ENCODE assay signal across 8 mouse cellular contexts in the genomic region with DNA sequence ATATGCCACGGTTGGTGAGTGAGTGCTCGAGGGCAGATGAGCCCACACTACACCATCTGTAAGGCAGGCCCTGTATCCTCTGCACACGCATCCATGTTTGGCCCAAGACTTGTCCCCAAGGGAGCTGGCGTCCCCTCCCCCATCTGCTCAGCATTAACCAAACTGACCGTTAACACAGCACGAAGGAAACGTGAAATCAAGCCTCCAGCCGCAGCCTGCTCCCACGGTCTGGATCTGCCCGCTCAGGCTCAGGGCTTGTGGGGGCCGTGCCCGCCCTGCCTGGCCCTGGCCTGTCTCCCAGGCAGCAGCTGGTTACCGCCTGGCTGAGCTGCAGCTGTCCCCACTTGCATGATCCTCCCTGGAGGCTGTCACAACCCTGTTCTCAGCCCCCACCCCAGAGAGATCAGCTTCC. TPM values are rescaled to one million over a fixed set of nuclear protein-coding genes. Genes with fewer than 3 reads are reported as not detected.
DNase-seq lines count a peak whose midpoint lies in the region; ATAC-seq and TF ChIP-seq lines count a peak whose summit lies in the region.
"Had no signal": no experiment of that assay in that cellular context is flagged by ENCODE, and none has a peak within 500 bp of the region (broad histone marks: within the 10 kb centered on the region; RNA-seq: fewer than 3 reads in every experiment).

No protein-coding gene starts in this region.

- peak overlapping the region; percentile 62 for H3K4me3 ChIP-seq in E14TG2a.4 (replicated peaks; ENCODE audit: low read length)
- H3K4me3 ChIP-seq in heart, embryonic 14.5 days (ENCODE audit: control insufficient read depth in 1 of 2, insufficient read depth in 1 of 2, low read depth in 1 of 2, low read length in 2 of 2), result no peak overlapping the region
- no peak overlapping the region for H3K4me3 ChIP-seq in kidney, postnatal 0 days (replicated peaks; ENCODE audit: low read depth, low read length)
- H3K4me3 ChIP-seq: liver, embryonic 15.5 days had no signal

- peaks cover 4% of the 10 kb centered on the region for H3K9me3 ChIP-seq in E14TG2a.4 (ENCODE audit: low read length)
- 0 out of 2 replicates have a peak, but pooled peaks cover 3% of the 10 kb centered on the region for H3K9me3 ChIP-seq in heart, embryonic 14.5 days (ENCODE audit: control insufficient read depth, low read length)
- no peaks in the 10 kb centered on the region for H3K9me3 ChIP-seq in kidney, postnatal 0 days (replicated peaks; ENCODE audit: low read length)
- H3K9me3 ChIP-seq: liver, embryonic 15.5 days had no signal

- no peak overlapping the region for H3K9ac ChIP-seq in heart, embryonic 14.5 days (ENCODE audit: low read length)
- H3K9ac ChIP-seq in kidney, postnatal 0 days (ENCODE audit: low read depth, low read length), result no peak overlapping the region
- H3K9ac ChIP-seq: liver, embryonic 15.5 days had no signal

- no peak overlapping the region for H3K27ac ChIP-seq in heart, embryonic 14.5 days (replicated peaks in 1 of 2; ENCODE audit: control insufficient read depth in 1 of 2, insufficient read depth in 1 of 2, low read depth in 2 of 2, low read length in 2 of 2)
- peak overlapping the region; percentile 73 for H3K27ac ChIP-seq in kidney, postnatal 0 days
- H3K27ac ChIP-seq: liver, embryonic 15.5 days had no signal

- no peaks in the 10 kb centered on the region for H3K36me3 ChIP-seq in E14TG2a.4 (ENCODE audit: insufficient read depth, low read length)
- H3K36me3 ChIP-seq in heart, embryonic 14.5 days (ENCODE audit: control insufficient read depth, insufficient read depth, low read length), result no peaks in the 10 kb centered on the region
- H3K36me3 ChIP-seq in kidney, postnatal 0 days (ENCODE audit: insufficient read depth, low read length), result no peaks in the 10 kb centered on the region
- H3K36me3 ChIP-seq: liver, embryonic 15.5 days had no signal

- peaks cover 28% of the 10 kb centered on the region for H3K27me3 ChIP-seq in E14TG2a.4 (ENCODE audit: insufficient read depth, low read length)
- H3K27me3 ChIP-seq in heart, embryonic 14.5 days (ENCODE audit: control insufficient read depth, insufficient read depth, low read length), result no peaks in the 10 kb centered on the region
- H3K27me3 ChIP-seq in kidney, postnatal 0 days (ENCODE audit: insufficient read depth, low read length), result no peaks in the 10 kb centered on the region

- no peak for TF ChIP-seq CTCF in E14TG2a.4 (conservative IDR thresholded peaks at IDR 0.05; ENCODE audit: low read length)
- TF ChIP-seq CTCF in kidney, postnatal 0 days (IDR thresholded peaks at IDR 0.05; ENCODE audit: low read depth), result peak; percentile 10; the same call in 1 of the 2 replicates

- ATAC-seq in heart, embryonic 14.5 days (ENCODE audit: insufficient number of reproducible peaks, insufficient read depth, low FRiP score, low read depth), result peak; percentile 32; the same call in 1 of the 2 replicates
- ATAC-seq in kidney, postnatal 0 days (replicated peaks; ENCODE audit: low FRiP score, low read depth), result peak; percentile 88
- no peak for ATAC-seq in granulocyte monocyte progenitor cell, adult 5-6 weeks (replicated peaks; ENCODE audit: poor library complexity, severe bottlenecking)

- peaks cover 55% of the 10 kb centered on the region for H3K4me1 ChIP-seq in E14TG2a.4 (replicated peaks; ENCODE audit: low read depth, low read length)
- peaks cover 8 to 12% of the 10 kb centered on the region in 2 experiments; a peak in 3 of 4 replicates for H3K4me1 ChIP-seq in heart, embryonic 14.5 days (ENCODE audit: control insufficient read depth in 2 of 2, insufficient read depth in 2 of 2, low read length in 2 of 2)
- peaks cover 17% of the 10 kb centered on the region; the same call in 1 of the 2 replicates for H3K4me1 ChIP-seq in kidney, postnatal 0 days (replicated peaks; ENCODE audit: insufficient read depth, low read length)

- WGBS in heart, embryonic 14.5 days, result 78% methylated on average over 13 of the region's 13 CpGs
- 37% methylated on average over 13 of the region's 13 CpGs for WGBS in kidney, postnatal 0 days

- H3K4me2 ChIP-seq in heart, embryonic 14.5 days (ENCODE audit: low read length), result no peak overlapping the region
- H3K4me2 ChIP-seq in kidney, postnatal 0 days (ENCODE audit: low read length), result 0 out of 2 replicates have a peak overlapping the region, but pooled peaks have one; percentile 5
- H3K4me2 ChIP-seq: liver, embryonic 15.5 days had no signal

- DNase-seq in MN1 (ENCODE audit: low spot score), result peak; percentile 68
- DNase-seq in kidney, postnatal 0 days (ENCODE audit: low spot score), result peak; percentile 89
- peak; percentile 69 to 95 for DNase-seq in lung, postnatal 4 days
- DNase-seq in skeletal muscle tissue, adult 2 months (ENCODE audit: low read depth, low spot score), result peak; percentile 93

RNA-seq across cellular contexts. Expression of gene Fgfr4, which starts 16.5 kb away (rescaled TPM):
- polyA plus RNA-seq in heart, embryonic 14.5 days (2014; fragmentation: Nextera tagmentation; extraction: Ambion mirVana), result 0.39 and 0.40 TPM in 2 replicates
- polyA plus RNA-seq in kidney, postnatal 0 days (2015; fragmentation: Nextera tagmentation; extraction: Ambion mirVana), result 14.6 and 15.8 TPM in 2 replicates
- total RNA-seq in granulocyte monocyte progenitor cell, adult 5-6 weeks (2014; fragmentation: Nextera tagmentation), result not detected in 2 replicates
- not detected in 2 replicates for total RNA-seq in granulocyte monocyte progenitor cell, adult 5-6 weeks (2017)

RNA-seq across cellular contexts. Expression of gene Gm17617, which starts 35.6 kb away (rescaled TPM):
- polyA plus RNA-seq in heart, embryonic 14.5 days (2014; fragmentation: Nextera tagmentation; extraction: Ambion mirVana), result not detected in 2 replicates
- not detected in 2 replicates for polyA plus RNA-seq in kidney, postnatal 0 days (2015; fragmentation: Nextera tagmentation; extraction: Ambion mirVana)
- not detected in 2 replicates for total RNA-seq in granulocyte monocyte progenitor cell, adult 5-6 weeks (2014; fragmentation: Nextera tagmentation)
- total RNA-seq in granulocyte monocyte progenitor cell, adult 5-6 weeks (2017), result not detected in 2 replicates
- polyA plus RNA-seq: liver, embryonic 15.5 days had no signal

RNA-seq across cellular contexts. Expression of gene Nsd1, which starts 40.6 kb away (rescaled TPM):
- 53.5 and 57.3 TPM in 2 replicates for polyA plus RNA-seq in heart, embryonic 14.5 days (2014; fragmentation: Nextera tagmentation; extraction: Ambion mirVana)
- polyA plus RNA-seq in kidney, postnatal 0 days (2015; fragmentation: Nextera tagmentation; extraction: Ambion mirVana), result 51.7 and 52.5 TPM in 2 replicates
- total RNA-seq in granulocyte monocyte progenitor cell, adult 5-6 weeks (2014; fragmentation: Nextera tagmentation), result 105 and 147 TPM in 2 replicates
- total RNA-seq in granulocyte monocyte progenitor cell, adult 5-6 weeks (2017), result 84.2 and 93.6 TPM in 2 replicates

Comparison
In these comparisons a context has a peak if more than half of its experiments do, and no peak if none do; other contexts are left out.
1. RNA of gene Fgfr4, which starts 16.5 kb away (polyA plus RNA-seq): 14.6 to 15.8 TPM in kidney, postnatal 0 days; 0.39 to 0.40 TPM in heart, embryonic 14.5 days; every median in the first group is over 10 times any median in the second.
2. Peak in every context shown above with its lines, with median percentiles within 50 percentile points of each other: DNase-seq.